Mouse (Mus musculus) hindbrain, embryonic 16.5 days (tissue): Measurements from ENCODE around the gene Shisal2b. TPM values are rescaled to one million over a fixed set of nuclear protein-coding genes. Genes with fewer than 3 reads are reported as not detected.

ENCODE experiments used
- polyA plus RNA-seq: library from polyadenylated mRNA; unstranded; fragments of >200 nt; fragmentation: Nextera tagmentation; extraction: Ambion mirVana; gene quantifications from 2 replicates; pipeline ENCODE4 v1.2.1, GENCODE M21; 2015

Shisal2b gene
- polyA plus RNA-seq, 1 experiment from 2014 or later, result 2.6 TPM

Other genes starting within 250 kb of the Shisal2b start
- gene Srek1ip1, start 71.4 kb downstream of the Shisal2b start, polyA plus RNA-seq, result 13.8 and 15.0 TPM in 2 replicates
- 22.4 and 24.2 TPM in 2 replicates for gene Cwc27, start 46.8 kb downstream of the Shisal2b start, polyA plus RNA-seq
- gene Rgs7bp, start 191.0 kb upstream of the Shisal2b start, polyA plus RNA-seq, result 8.9 and 9.8 TPM in 2 replicates
- 0.06 TPM in 1 of 2 replicates, not detected in the other for gene 4933425L06Rik, start 218.2 kb upstream of the Shisal2b start, polyA plus RNA-seq